Mouse (Mus musculus) ES-E14 (cell line): Measurements from ENCODE around the gene Fcf1. TPM values are rescaled to one million over a fixed set of nuclear protein-coding genes. Genes with fewer than 3 reads are reported as not detected.

Source experiments
- DNase-seq: peaks from one replicate; pipeline ENCODE4 v3.0.0-alpha.2; 2013; ENCODE audit warnings: low read depth, low spot score
- H3K27ac ChIP-seq: 2 replicates; pipeline ENCODE4 v1.5.1; 2012; ENCODE audit warnings: low read depth, mild to moderate bottlenecking, low read length, moderate library complexity, mixed read lengths; ENCODE audit not compliant: poor library complexity, insufficient read depth, severe bottlenecking
- H3K36me3 ChIP-seq: 2 replicates; pipeline ENCODE4 v1.6.1; 2012; ENCODE audit warnings: mild to moderate bottlenecking, low read length, moderate library complexity, mixed read lengths; ENCODE audit not compliant: control insufficient read depth, poor library complexity, insufficient read depth, severe bottlenecking
- H3K4me1 ChIP-seq, 2 experiments: fragments of 150-350 bp in 1 of 2; sonication (generic) in 1 of 2; 2 replicates each; pipeline ENCODE4 v1.6.1; 2012; ENCODE audit warnings: low read length in 2 of 2, mild to moderate bottlenecking in 1 of 2, mixed read lengths in 1 of 2; ENCODE audit not compliant: control insufficient read depth in 2 of 2, insufficient read depth in 2 of 2, poor library complexity in 1 of 2
- H3K4me3 ChIP-seq, 2 experiments: fragments of 150-350 bp in 1 of 2; sonication (generic) in 1 of 2; 2 replicates each; pipeline ENCODE4 v1.5.1; 2012; ENCODE audit warnings: low read length in 2 of 2, low read depth in 1 of 2, mild to moderate bottlenecking in 1 of 2, mixed read lengths in 1 of 2; ENCODE audit not compliant: insufficient read depth in 1 of 2, poor library complexity in 1 of 2, severe bottlenecking in 1 of 2
- H3K9ac ChIP-seq: 2 replicates; pipeline ENCODE4 v1.6.1; 2012; ENCODE audit warnings: low read depth, mild to moderate bottlenecking, low read length, mixed read lengths; ENCODE audit not compliant: poor library complexity, insufficient read depth, severe bottlenecking
- H3K9me3 ChIP-seq: fragments of 150-350 bp; sonication (generic); 2 replicates; pipeline ENCODE4 v1.6.1; 2012; ENCODE audit warnings: low read depth, mild to moderate bottlenecking, low read length; ENCODE audit not compliant: control insufficient read depth, insufficient read depth
- CHD2 ChIP-seq: IDR thresholded peaks from 2 replicates; pipeline ENCODE4 v1.6.1; 2014; ENCODE audit warnings: mild to moderate bottlenecking, low read depth, low read length, inconsistent platforms
- HCFC1 ChIP-seq: IDR thresholded peaks from 2 replicates; pipeline ENCODE4 v1.6.1; 2012; ENCODE audit warnings: low read length, inconsistent platforms, borderline replicate concordance; ENCODE audit not compliant: insufficient read depth
- MAFK ChIP-seq: IDR thresholded peaks from 2 replicates; pipeline ENCODE4 v1.6.1; 2014; ENCODE audit warnings: mild to moderate bottlenecking, low read depth, low read length, inconsistent platforms; ENCODE audit not compliant: insufficient read depth
- ZC3H11A ChIP-seq: IDR thresholded peaks from 2 replicates; pipeline ENCODE4 v1.6.1; 2012; ENCODE audit warnings: low read depth, mild to moderate bottlenecking, inconsistent platforms, low read length, borderline replicate concordance
- ZNF384 ChIP-seq: IDR thresholded peaks from 2 replicates; pipeline ENCODE4 v1.6.1; 2012; ENCODE audit warnings: low read depth, low read length, inconsistent platforms
- in situ Hi-C, 2 experiments: fragments of 600-800 bp; cut with MboI; formaldehyde crosslinking; loops; one replicate each; pipeline ENCODE4 v1.15.1; 2025; ENCODE audit warnings: low sequenced_read_pairs in 2 of 2, inconsistent platforms in 1 of 2; ENCODE audit not compliant: unreplicated experiment in 2 of 2
- total RNA-seq: library from RNA; depleted of rRNA; stranded (reverse); fragments of 300-350 nt; gene quantifications from 2 replicates; pipeline ENCODE4 v1.2.3, GENCODE M21; 2012

The Fcf1 gene
- total RNA-seq, 1 experiment, result 156 TPM

DNA sequence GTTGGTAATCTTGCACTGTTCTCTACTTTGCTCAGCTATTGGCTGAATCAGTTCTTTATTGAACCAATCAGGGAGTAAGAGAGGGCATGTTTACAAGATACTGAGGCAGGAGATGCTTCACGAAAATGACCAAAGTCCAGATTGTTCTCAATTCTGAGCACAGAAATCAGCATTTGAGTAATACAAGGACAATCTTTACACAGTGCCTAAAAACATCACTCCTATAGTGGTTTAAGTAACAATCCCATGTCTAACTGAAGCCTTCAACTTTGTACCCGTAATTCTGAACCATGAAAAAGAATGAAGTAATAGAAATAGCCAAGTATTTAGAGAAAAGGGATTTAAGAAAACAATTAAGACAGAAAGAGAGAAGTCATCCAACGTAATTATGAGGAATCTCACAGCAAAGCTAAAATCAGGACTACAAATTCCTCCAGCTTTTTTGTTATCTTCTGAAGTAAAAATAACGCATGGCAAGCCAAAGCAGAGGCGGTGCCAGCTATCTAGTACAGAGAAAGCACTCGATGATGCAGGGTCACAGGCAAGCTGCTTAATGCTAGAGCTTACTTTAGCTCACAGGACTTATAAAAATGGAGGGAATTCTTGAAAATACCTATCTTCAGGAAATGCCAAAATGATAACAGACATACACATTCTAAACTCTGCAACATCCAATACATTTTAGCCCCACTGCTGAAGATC is 22.0 kb upstream of the Fcf1 start:
- Histone ChIP-seq H3K4me1 (no peaks in the 10 kb centered on the region), H3K4me3 (no peak overlapping the region), H3K9me3 (no peaks in the 10 kb centered on the region), H3K27ac (no peak overlapping the region), H3K36me3 (peaks cover 4% of the 10 kb centered on the region; the same call in 1 of the 2 replicates), H3K9ac (no peak overlapping the region)
- no peak for DNase-seq
- in situ Hi-C loops, result no loop called here
- no peak for TF ChIP-seq MAFK
- TF ChIP-seq CHD2, result no peak
- no peak for TF ChIP-seq ZNF384
- TF ChIP-seq ZC3H11A, result no peak
- no peak for TF ChIP-seq HCFC1

DNA sequence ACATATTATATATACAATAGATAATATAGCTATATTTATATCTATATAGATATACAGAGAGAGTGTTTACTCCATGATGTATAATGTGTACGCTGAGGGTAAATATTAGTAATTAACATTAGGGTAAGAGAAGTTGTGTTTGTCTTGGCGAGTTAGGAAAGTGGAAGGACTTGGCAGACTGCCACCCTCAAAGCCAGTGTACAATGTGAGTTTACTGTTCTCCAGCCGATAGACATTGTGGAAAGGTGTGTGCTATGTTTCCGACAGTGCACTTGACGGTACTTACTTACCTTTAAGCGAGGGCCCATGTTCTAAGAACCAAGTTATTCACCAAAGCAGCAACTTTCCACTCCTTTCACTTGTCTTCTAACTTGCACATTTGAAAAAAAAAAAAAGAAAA is 19.9 kb upstream of the Fcf1 start:
- peaks cover 4% of the 10 kb centered on the region; the same call in 1 of the 2 replicates for H3K36me3 ChIP-seq
- DNase-seq, result no peak
- no peak overlapping the region for H3K9ac ChIP-seq
- no peak overlapping the region for H3K4me3 ChIP-seq
- H3K4me1 ChIP-seq, result no peaks in the 10 kb centered on the region
- no peak overlapping the region for H3K27ac ChIP-seq
- no peak for TF ChIP-seq CHD2
- no peak for TF ChIP-seq HCFC1
- TF ChIP-seq ZNF384, result no peak
- TF ChIP-seq ZC3H11A, result no peak
- no peak for TF ChIP-seq MAFK
- no peaks in the 10 kb centered on the region for H3K9me3 ChIP-seq
- in situ Hi-C loops, result no loop called here

GRCm38 (mm10) chr12:84951531-84951930 is 19.2 kb upstream of the Fcf1 start:
- no peaks in the 10 kb centered on the region for H3K4me1 ChIP-seq
- TF ChIP-seq MAFK (no peak), ZNF384 (no peak), ZC3H11A (no peak), CHD2 (no peak), HCFC1 (no peak)
- peaks cover 4% of the 10 kb centered on the region; the same call in 1 of the 2 replicates for H3K36me3 ChIP-seq
- no peak overlapping the region for H3K4me3 ChIP-seq
- in situ Hi-C loops, result no loop called here
- H3K9ac ChIP-seq, result no peak overlapping the region
- no peak overlapping the region for H3K27ac ChIP-seq
- no peak for DNase-seq
- H3K9me3 ChIP-seq, result no peaks in the 10 kb centered on the region

- Histone ChIP-seq H3K4me3 (no peak overlapping the region), H3K9me3 (no peaks in the 10 kb centered on the region), H3K4me1 (no peaks in the 10 kb centered on the region), H3K36me3 (peaks cover 4% of the 10 kb centered on the region; the same call in 1 of the 2 replicates), H3K27ac (no peak overlapping the region), H3K9ac (no peak overlapping the region)
- DNase-seq, result no peak
- TF ChIP-seq ZC3H11A (no peak), MAFK (no peak), ZNF384 (no peak), CHD2 (no peak), HCFC1 (no peak)
- in situ Hi-C loops, result no loop called here
These were observed 18.3 kb upstream of the Fcf1 start for GRCm38 (mm10) chr12:84952351-84952750.
